In genomic region chr9:13684327-13684934, GRCm38 (mm10) we compare ENCODE assay signal across 18 mouse cellular contexts.
"Had no signal": no experiment of that assay in that cellular context is flagged by ENCODE, and none has a peak within 500 bp of the region (broad histone marks: within the 10 kb centered on the region; RNA-seq: fewer than 3 reads in every experiment).

No protein-coding gene starts in this region.

- H3K4me3 ChIP-seq: layer of hippocampus, adult 2 months; megakaryocyte, embryonic 14.5 days; midbrain, embryonic 10.5 days; midbrain, embryonic 13.5 days; myocyte; neural tube, embryonic 13.5 days; stomach, embryonic 15.5 days had no signal

- DNase-seq: kidney, adult 18-20 months; kidney, adult 9 months; kidney, postnatal 25 days; layer of hippocampus, adult 9-11 months; lung, postnatal 14 days; retina, postnatal 1 day; right cerebral cortex, postnatal 25 days; spleen, adult 18-20 months; thymus, postnatal 25 days had no signal

- H3K9ac ChIP-seq: liver, embryonic 14.5 days; midbrain, embryonic 13.5 days; neural tube, embryonic 13.5 days; stomach, embryonic 15.5 days had no signal

- H3K4me1 ChIP-seq: megakaryocyte, embryonic 14.5 days had no signal

- H3K36me3 ChIP-seq: midbrain, embryonic 10.5 days; midbrain, embryonic 13.5 days; neural tube, embryonic 13.5 days; stomach, embryonic 15.5 days had no signal

- ATAC-seq: midbrain, embryonic 13.5 days; midbrain, embryonic 16.5 days had no signal

- H3K27me3 ChIP-seq: midbrain, embryonic 13.5 days; neural tube, embryonic 13.5 days; stomach, embryonic 15.5 days had no signal

- H3K4me2 ChIP-seq: midbrain, embryonic 13.5 days; neural tube, embryonic 13.5 days; stomach, embryonic 15.5 days had no signal

- H3K27ac ChIP-seq: layer of hippocampus, adult 2 months; liver, embryonic 14.5 days; midbrain, embryonic 10.5 days; midbrain, embryonic 13.5 days; neural tube, embryonic 13.5 days; stomach, embryonic 15.5 days had no signal

- H3K9me3 ChIP-seq: megakaryocyte, embryonic 14.5 days; midbrain, embryonic 10.5 days; midbrain, embryonic 13.5 days; neural tube, embryonic 13.5 days; stomach, embryonic 15.5 days had no signal
